Mouse (Mus musculus): ENCODE results near the gene Sash1.

DNA sequence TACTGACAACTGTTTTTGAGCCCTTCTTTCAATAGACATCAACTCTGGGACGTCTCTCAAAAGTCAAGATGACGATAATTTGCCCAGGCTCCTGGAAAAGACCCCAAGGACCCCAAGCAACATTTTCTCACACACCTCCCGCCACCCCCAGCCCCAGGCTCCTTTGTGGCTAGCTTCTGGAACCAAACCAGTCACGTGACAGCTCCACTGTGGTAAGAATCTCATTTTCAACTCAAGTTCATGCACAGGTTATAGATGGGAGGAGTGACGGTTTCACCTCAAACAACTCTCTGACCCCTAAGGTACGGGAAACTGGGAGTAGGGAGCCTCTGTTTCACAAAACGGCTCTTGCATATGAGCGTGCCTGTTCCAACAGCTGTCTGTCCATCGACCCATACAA is 25.2 kb downstream of the Sash1 start:
- no peak for TF ChIP-seq CTCF (IDR thresholded peaks at IDR 0.05; ENCODE audit: low read depth, low read length)
- TF ChIP-seq EP300 (IDR thresholded peaks at IDR 0.05; ENCODE audit: insufficient read depth, low read depth, low read length): no peak
- no peak for TF ChIP-seq POLR2A (IDR thresholded peaks at IDR 0.05; ENCODE audit: insufficient read depth, low read length)

Measured in ES-Bruce4 (cell line).